Mouse (Mus musculus): ENCODE data around the gene Dennd1a. TPM values are rescaled to one million over a fixed set of nuclear protein-coding genes. Genes with fewer than 3 reads are reported as not detected.

Gene Dennd1a
- polyA plus RNA-seq, 1 experiment from 2014 or later = 9.6 TPM

GRCm38 (mm10) chr2:37797046-37797445 lies 490.1 kb downstream of the Dennd1a start:
- H3K36me3 ChIP-seq (ENCODE audit: control insufficient read depth, insufficient read depth, low read length) = no peaks in the 10 kb centered on the region
- no peak overlapping the region for H3K9ac ChIP-seq (ENCODE audit: low read depth, low read length)
- no peak overlapping the region for H3K4me3 ChIP-seq (ENCODE audit: low read length)
- H3K9me3 ChIP-seq (ENCODE audit: control insufficient read depth, low read length) = no peaks in the 10 kb centered on the region
- peaks cover 12% of the 10 kb centered on the region; the same call in 1 of the 2 replicates for H3K27me3 ChIP-seq (replicated peaks; ENCODE audit: control insufficient read depth, insufficient read depth, low read length)
- no peak for ATAC-seq
- WGBS = 86% methylated on average over 4 of the region's 4 CpGs
- H3K27ac ChIP-seq (ENCODE audit: low read length) = no peak overlapping the region
- no peak overlapping the region for H3K4me2 ChIP-seq (ENCODE audit: low read depth, low read length)
- peaks cover 10% of the 10 kb centered on the region; the same call in 1 of the 2 replicates for H3K4me1 ChIP-seq (ENCODE audit: control insufficient read depth, insufficient read depth, low read length)

GRCm38 (mm10) chr2:37796021-37796420 lies 491.2 kb downstream of the Dennd1a start:
- no peak overlapping the region for H3K4me2 ChIP-seq (ENCODE audit: low read depth, low read length)
- H3K4me3 ChIP-seq (ENCODE audit: low read length) = no peak overlapping the region
- H3K9me3 ChIP-seq (ENCODE audit: control insufficient read depth, low read length) = no peaks in the 10 kb centered on the region
- peak; percentile 54; the same call in 1 of the 2 replicates for ATAC-seq
- WGBS = 36% methylated on average over 1 of the region's 1 CpGs
- no peak overlapping the region for H3K27ac ChIP-seq (ENCODE audit: low read length)
- peaks cover 12% of the 10 kb centered on the region; the same call in 1 of the 2 replicates for H3K27me3 ChIP-seq (replicated peaks; ENCODE audit: control insufficient read depth, insufficient read depth, low read length)
- H3K9ac ChIP-seq (ENCODE audit: low read depth, low read length) = no peak overlapping the region
- H3K4me1 ChIP-seq (ENCODE audit: control insufficient read depth, insufficient read depth, low read length) = peaks cover 10% of the 10 kb centered on the region; the same call in 1 of the 2 replicates
- H3K36me3 ChIP-seq (ENCODE audit: control insufficient read depth, insufficient read depth, low read length) = no peaks in the 10 kb centered on the region

GRCm38 (mm10) chr2:37791340-37791739 lies 495.9 kb downstream of the Dennd1a start:
- H3K27me3 ChIP-seq (replicated peaks; ENCODE audit: control insufficient read depth, insufficient read depth, low read length) = peaks cover 19% of the 10 kb centered on the region; the same call in 1 of the 2 replicates
- no peak overlapping the region for H3K4me2 ChIP-seq (ENCODE audit: low read depth, low read length)
- H3K27ac ChIP-seq (ENCODE audit: low read length) = no peak overlapping the region
- peaks cover 10% of the 10 kb centered on the region; the same call in 1 of the 2 replicates for H3K4me1 ChIP-seq (ENCODE audit: control insufficient read depth, insufficient read depth, low read length)
- no peak for ATAC-seq
- H3K9me3 ChIP-seq (ENCODE audit: control insufficient read depth, low read length) = no peaks in the 10 kb centered on the region
- H3K36me3 ChIP-seq (ENCODE audit: control insufficient read depth, insufficient read depth, low read length) = no peaks in the 10 kb centered on the region
- H3K9ac ChIP-seq (ENCODE audit: low read depth, low read length) = no peak overlapping the region
- 81% methylated on average over 4 of the region's 4 CpGs for WGBS
- no peak overlapping the region for H3K4me3 ChIP-seq (ENCODE audit: low read length)

- Histone ChIP-seq H3K4me2 (ENCODE audit: low read depth, low read length) (no peak overlapping the region), H3K36me3 (ENCODE audit: control insufficient read depth, insufficient read depth, low read length) (no peaks in the 10 kb centered on the region), H3K4me1 (ENCODE audit: control insufficient read depth, insufficient read depth, low read length) (peaks cover 4% of the 10 kb centered on the region; the same call in 1 of the 2 replicates), H3K27ac (ENCODE audit: low read length) (no peak overlapping the region), H3K4me3 (ENCODE audit: low read length) (no peak overlapping the region), H3K9ac (ENCODE audit: low read depth, low read length) (no peak overlapping the region), H3K27me3 (replicated peaks; ENCODE audit: control insufficient read depth, insufficient read depth, low read length) (peaks cover 21% of the 10 kb centered on the region; the same call in 1 of the 2 replicates), H3K9me3 (ENCODE audit: control insufficient read depth, low read length) (no peaks in the 10 kb centered on the region)
- 92% methylated on average over 14 of the region's 14 CpGs for WGBS
- no peak for ATAC-seq
Observed at GRCm38 (mm10) chr2:37790738-37791137, 496.5 kb downstream of the Dennd1a start.

- Histone ChIP-seq H3K4me2 (ENCODE audit: low read depth, low read length) (no peak overlapping the region), H3K4me3 (ENCODE audit: low read length) (no peak overlapping the region), H3K9ac (ENCODE audit: low read depth, low read length) (no peak overlapping the region), H3K9me3 (ENCODE audit: control insufficient read depth, low read length) (no peaks in the 10 kb centered on the region), H3K27me3 (replicated peaks; ENCODE audit: control insufficient read depth, insufficient read depth, low read length) (peaks cover 21% of the 10 kb centered on the region; the same call in 1 of the 2 replicates), H3K4me1 (ENCODE audit: control insufficient read depth, insufficient read depth, low read length) (0 out of 2 replicates have a peak, but pooled peaks cover 3% of the 10 kb centered on the region), H3K36me3 (ENCODE audit: control insufficient read depth, insufficient read depth, low read length) (no peaks in the 10 kb centered on the region), H3K27ac (ENCODE audit: low read length) (no peak overlapping the region)
- no peak for ATAC-seq
- 85% methylated on average over 10 of the region's 10 CpGs for WGBS
Observed at GRCm38 (mm10) chr2:37789995-37790394, 497.2 kb downstream of the Dennd1a start.

- Histone ChIP-seq H3K4me2 (ENCODE audit: low read depth, low read length) (no peak overlapping the region), H3K36me3 (ENCODE audit: control insufficient read depth, insufficient read depth, low read length) (no peaks in the 10 kb centered on the region), H3K4me3 (ENCODE audit: low read length) (no peak overlapping the region), H3K27ac (ENCODE audit: low read length) (no peak overlapping the region), H3K27me3 (replicated peaks; ENCODE audit: control insufficient read depth, insufficient read depth, low read length) (peaks cover 21% of the 10 kb centered on the region; the same call in 1 of the 2 replicates), H3K9ac (ENCODE audit: low read depth, low read length) (no peak overlapping the region), H3K9me3 (ENCODE audit: control insufficient read depth, low read length) (no peaks in the 10 kb centered on the region), H3K4me1 (ENCODE audit: control insufficient read depth, insufficient read depth, low read length) (0 out of 2 replicates have a peak, but pooled peaks cover 3% of the 10 kb centered on the region)
- 85% methylated on average over 5 of the region's 5 CpGs for WGBS
- no peak for ATAC-seq
Observed at GRCm38 (mm10) chr2:37789029-37789428, 498.2 kb downstream of the Dennd1a start.

GRCm38 (mm10) chr2:37788176-37788962 lies 498.8 kb downstream of the Dennd1a start:
- Histone ChIP-seq H3K4me2 (ENCODE audit: low read depth, low read length) (no peak overlapping the region), H3K4me3 (ENCODE audit: low read length) (no peak overlapping the region), H3K9me3 (ENCODE audit: control insufficient read depth, low read length) (no peaks in the 10 kb centered on the region), H3K4me1 (ENCODE audit: control insufficient read depth, insufficient read depth, low read length) (0 out of 2 replicates have a peak, but pooled peaks cover 3% of the 10 kb centered on the region), H3K27me3 (replicated peaks; ENCODE audit: control insufficient read depth, insufficient read depth, low read length) (peaks cover 18% of the 10 kb centered on the region; the same call in 1 of the 2 replicates), H3K36me3 (ENCODE audit: control insufficient read depth, insufficient read depth, low read length) (no peaks in the 10 kb centered on the region), H3K27ac (ENCODE audit: low read length) (no peak overlapping the region), H3K9ac (ENCODE audit: low read depth, low read length) (no peak overlapping the region)
- ATAC-seq = no peak
- WGBS = 61% methylated on average over 7 of the region's 7 CpGs

- WGBS = 18% methylated on average over 52 of the region's 52 CpGs
- Histone ChIP-seq H3K27ac (ENCODE audit: low read length) (no peak overlapping the region), H3K4me1 (ENCODE audit: control insufficient read depth, insufficient read depth, low read length) (0 out of 2 replicates have a peak, but pooled peaks cover 3% of the 10 kb centered on the region), H3K9me3 (ENCODE audit: control insufficient read depth, low read length) (no peaks in the 10 kb centered on the region), H3K36me3 (ENCODE audit: control insufficient read depth, insufficient read depth, low read length) (no peaks in the 10 kb centered on the region), H3K9ac (ENCODE audit: low read depth, low read length) (no peak overlapping the region), H3K27me3 (replicated peaks; ENCODE audit: control insufficient read depth, insufficient read depth, low read length) (peaks cover 9% of the 10 kb centered on the region; the same call in 1 of the 2 replicates), H3K4me3 (ENCODE audit: low read length) (peak overlapping the region; percentile 36), H3K4me2 (ENCODE audit: low read depth, low read length) (peak overlapping the region; percentile 55)
- ATAC-seq = no peak
Observed at GRCm38 (mm10) chr2:37786461-37786860, 500.7 kb downstream of the Dennd1a start.

- Histone ChIP-seq H3K36me3 (ENCODE audit: control insufficient read depth, insufficient read depth, low read length) (no peaks in the 10 kb centered on the region), H3K27me3 (replicated peaks; ENCODE audit: control insufficient read depth, insufficient read depth, low read length) (peaks cover 9% of the 10 kb centered on the region; the same call in 1 of the 2 replicates), H3K4me3 (ENCODE audit: low read length) (no peak overlapping the region), H3K4me1 (ENCODE audit: control insufficient read depth, insufficient read depth, low read length) (peaks cover 19% of the 10 kb centered on the region), H3K4me2 (ENCODE audit: low read depth, low read length) (no peak overlapping the region), H3K9me3 (ENCODE audit: control insufficient read depth, low read length) (no peaks in the 10 kb centered on the region), H3K27ac (ENCODE audit: low read length) (no peak overlapping the region), H3K9ac (ENCODE audit: low read depth, low read length) (no peak overlapping the region)
- WGBS = 68% methylated on average over 5 of the region's 5 CpGs
- no peak for ATAC-seq
Observed at GRCm38 (mm10) chr2:37784473-37784872, 502.7 kb downstream of the Dennd1a start.

Measured in intestine, embryonic 16.5 days (tissue).